Mouse (Mus musculus) erythroblast, embryonic 14.5 days (primary cell): Measurements from ENCODE around the gene Maml3.

Source experiments
- GATA1 ChIP-seq: IDR thresholded peaks from 2 replicates; pipeline ENCODE4 v1.6.1; 2012; ENCODE audit warnings: low read length, inconsistent platforms, mixed read lengths
- TAL1 ChIP-seq: IDR thresholded peaks from 3 replicates; pipeline ENCODE4 v1.6.1; 2012; ENCODE audit warnings: low read length, inconsistent platforms, mixed read lengths

DNA sequence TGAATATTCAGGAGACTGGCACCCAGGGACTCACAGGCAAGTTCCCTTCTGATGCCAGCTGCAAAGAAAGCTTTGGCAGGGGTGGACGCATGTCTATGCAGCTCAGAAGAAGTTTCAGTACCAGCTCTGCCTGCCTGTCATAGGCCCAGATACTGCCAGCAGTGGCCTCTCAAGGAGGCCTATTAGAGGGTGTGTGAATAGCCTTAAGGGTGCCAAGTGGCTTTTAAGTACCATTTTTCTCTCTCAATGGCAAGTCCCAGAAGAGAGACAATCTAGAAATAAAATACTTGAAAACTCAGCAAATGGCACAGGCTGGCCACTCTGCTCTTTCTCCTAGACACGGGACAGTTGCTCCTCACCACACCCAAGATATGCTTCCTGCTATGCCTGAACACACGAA lies 157.7 kb downstream of the Maml3 start:
- no peak for TF ChIP-seq GATA1
- no peak for TF ChIP-seq TAL1
